Mouse (Mus musculus) intestine, embryonic 14.5 days (tissue): ENCODE measurements around the gene Zfp560. TPM values are rescaled to one million over a fixed set of nuclear protein-coding genes. Genes with fewer than 3 reads are reported as not detected.
"Not testable (repeated sequence)": the region's sequence is repeated elsewhere in the genome, so short reads cannot be mapped to it uniquely, and the experiment has no call there.

ENCODE experiments used
- ATAC-seq: fragments of 200-750 bp; cut with Nextera tagmentation; replicated peaks from 2 replicates; pipeline ENCODE4 v1.8.0; 2017; ENCODE audit warnings: low read depth, moderate number of reproducible peaks, moderate TSS enrichment, moderate library complexity; ENCODE audit not compliant: low FRiP score, low TSS enrichment
- DNase-seq: peaks from one replicate; pipeline ENCODE4 v3.0.0-alpha.2; 2018; ENCODE audit warnings: low spot score
- H3K27ac ChIP-seq: fragments of 300-500 bp; sonication (generic); 2 replicates; pipeline ENCODE4 v1.5.1; 2014; ENCODE audit warnings: low read depth, mild to moderate bottlenecking, control low read depth
- H3K27me3 ChIP-seq: fragments of 300-500 bp; sonication (generic); replicated peaks from 2 replicates; pipeline ENCODE4 v1.6.1; 2014; ENCODE audit warnings: low read length, control low read depth; ENCODE audit not compliant: control insufficient read depth, insufficient read depth
- H3K36me3 ChIP-seq: fragments of 300-500 bp; sonication (generic); 2 replicates; pipeline ENCODE4 v1.6.1; 2014; ENCODE audit warnings: low read length, control low read depth; ENCODE audit not compliant: control insufficient read depth, insufficient read depth
- H3K4me1 ChIP-seq: fragments of 300-500 bp; sonication (generic); replicated peaks from 2 replicates; pipeline ENCODE4 v1.6.1; 2014; ENCODE audit warnings: low read length, control low read depth, mixed read lengths; ENCODE audit not compliant: control insufficient read depth, insufficient read depth
- H3K4me2 ChIP-seq: fragments of 300-500 bp; sonication (generic); 2 replicates; pipeline ENCODE4 v1.6.1; 2014; ENCODE audit warnings: low read length
- H3K4me3 ChIP-seq: fragments of 300-500 bp; sonication (generic); 2 replicates; pipeline ENCODE4 v1.5.1; 2014; ENCODE audit warnings: low read depth, low read length, control low read depth, mixed read lengths
- H3K9ac ChIP-seq: fragments of 300-500 bp; sonication (generic); 2 replicates; pipeline ENCODE4 v1.6.1; 2014; ENCODE audit warnings: mild to moderate bottlenecking, low read length
- H3K9me3 ChIP-seq: fragments of 300-500 bp; sonication (generic); 2 replicates; pipeline ENCODE4 v1.6.1; 2016; ENCODE audit warnings: low read length, control low read depth; ENCODE audit not compliant: control insufficient read depth
- WGBS: fragments of 180-500 bp; shearing (Covaris S2); extraction: QIAGEN DNeasy Blood & Tissue Kit; methylation state at CpG from one replicate; pipeline ENCODE4 v1.1.7; 2014; 5-methylcytosine and 5-hydroxymethylcytosine counted together
- polyA plus RNA-seq: library from polyadenylated mRNA; unstranded; fragments of >200 nt; fragmentation: Nextera tagmentation; extraction: Ambion mirVana; gene quantifications from 2 replicates; pipeline ENCODE4 v1.2.1, GENCODE M21; 2014

The Zfp560 gene
- polyA plus RNA-seq, 1 experiment from 2014 or later = 37.5 TPM

DNA sequence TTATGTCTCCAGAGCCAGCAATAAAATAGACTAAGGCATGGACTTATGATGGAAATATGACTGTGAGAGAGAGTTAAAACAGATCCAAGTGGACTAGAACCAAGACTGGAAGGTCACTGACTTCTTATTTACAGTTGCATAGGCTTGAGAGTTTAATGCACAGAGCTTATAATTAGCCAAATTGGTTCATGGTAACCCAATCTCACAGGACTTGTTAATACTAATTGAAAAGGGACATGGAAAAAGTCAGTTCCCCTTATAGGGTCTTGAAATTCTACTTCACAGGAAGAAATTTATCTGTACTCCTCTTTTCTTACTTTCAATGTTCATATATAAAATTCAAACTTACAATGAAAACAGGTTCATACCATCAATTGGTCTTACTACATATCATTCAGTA lies 49.0 kb downstream of the Zfp560 start, which contains the start of gene Olfr18:
TSS of gene Olfr18 (minus strand) at position 101 of the 400 bp plus-strand sequence.
- no peak for DNase-seq
- Histone ChIP-seq H3K9me3 (no peaks in the 10 kb centered on the region), H3K4me2 (no peak within 1 kb of the TSS), H3K4me3 (no peak within 1 kb of the TSS), H3K9ac (no peak within 1 kb of the TSS), H3K27me3 (no peaks in the 10 kb centered on the region), H3K36me3 (no peaks in the 10 kb centered on the region), H3K27ac (no peak within 1 kb of the TSS), H3K4me1 (no peaks in the 10 kb centered on the region)
- no peak for ATAC-seq

DNA sequence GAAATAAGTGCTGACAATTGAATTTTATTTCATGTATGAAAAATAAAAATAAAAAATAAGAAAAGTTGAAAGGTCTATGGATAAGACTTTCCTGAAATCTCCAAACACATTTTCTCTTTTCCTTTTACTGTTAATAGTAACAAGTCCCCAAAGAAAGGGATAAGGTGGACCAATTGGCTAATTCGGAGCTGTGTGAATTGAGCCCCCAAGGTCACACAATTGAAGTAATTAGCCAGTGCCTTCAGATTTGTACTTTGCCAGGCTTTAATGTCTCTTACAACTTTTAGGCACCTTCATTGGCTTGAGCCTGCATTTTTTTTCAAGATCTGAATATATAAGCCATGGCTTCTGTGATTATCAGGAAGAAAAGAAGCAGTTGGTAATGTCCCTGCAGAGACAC lies 86.7 kb downstream of the Zfp560 start, which contains the start of gene Olfr873:
TSS of gene Olfr873 (plus strand) at position 301 of the 400 bp plus-strand sequence.
- H3K36me3 ChIP-seq = no peaks in the 10 kb centered on the region
- DNase-seq = no peak
- no peak within 1 kb of the TSS for H3K27ac ChIP-seq
- no peak within 1 kb of the TSS for H3K4me2 ChIP-seq
- H3K27me3 ChIP-seq = no peaks in the 10 kb centered on the region
- no peak within 1 kb of the TSS for H3K9ac ChIP-seq
- no peak for ATAC-seq
- no peaks in the 10 kb centered on the region for H3K9me3 ChIP-seq
- H3K4me3 ChIP-seq = no peak within 1 kb of the TSS
- 73% methylated on average over 1 of the region's 1 CpGs for WGBS
- H3K4me1 ChIP-seq = no peaks in the 10 kb centered on the region

DNA sequence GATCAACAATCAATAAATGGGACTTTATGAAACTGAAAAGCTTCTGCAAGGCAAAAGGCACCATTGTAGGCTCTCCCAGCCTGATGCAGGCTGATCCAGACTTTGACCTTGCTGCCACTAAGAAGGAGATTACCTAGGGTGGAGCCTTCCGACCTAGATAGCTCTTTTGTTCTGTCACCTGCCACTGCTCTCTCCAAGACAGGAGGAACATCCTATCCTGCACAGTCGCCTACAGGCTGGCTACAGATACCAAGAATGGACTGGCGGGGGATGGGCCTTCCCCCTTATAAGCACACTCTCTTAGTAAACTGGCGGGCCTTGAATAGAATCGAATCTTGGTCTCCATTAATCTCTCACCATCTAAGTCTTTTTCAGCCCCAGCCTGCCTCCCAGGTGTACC lies 89.4 kb downstream of the Zfp560 start:
- DNase-seq, H3K4me1 ChIP-seq, H3K9me3 ChIP-seq, H3K36me3 ChIP-seq, H3K27ac ChIP-seq, ATAC-seq, H3K4me2 ChIP-seq, H3K9ac ChIP-seq, H3K4me3 ChIP-seq, H3K27me3 ChIP-seq: not testable (repeated sequence)
- 77% methylated on average over 5 of the region's 5 CpGs for WGBS

Other genes starting within 250 kb of the Zfp560 start
- gene Olfr870, start 211.1 kb downstream of the Zfp560 start, polyA plus RNA-seq = not detected in 2 replicates
- not detected in 2 replicates for gene Olfr871, start 173.0 kb downstream of the Zfp560 start, polyA plus RNA-seq
- not detected in 2 replicates for gene Olfr872, start 148.1 kb downstream of the Zfp560 start, polyA plus RNA-seq
- not detected in 2 replicates for gene Olfr39, start 102.8 kb downstream of the Zfp560 start, polyA plus RNA-seq
- gene Olfr873, start 86.6 kb downstream of the Zfp560 start, polyA plus RNA-seq = not detected in 2 replicates
- gene Olfr18, start 49.1 kb downstream of the Zfp560 start, polyA plus RNA-seq = 0.08 and 0.11 TPM in 2 replicates
- 24.5 and 24.7 TPM in 2 replicates for gene Zfp26, start 75.0 kb upstream of the Zfp560 start, polyA plus RNA-seq
- gene Zfp426, start 107.6 kb upstream of the Zfp560 start, polyA plus RNA-seq = 18.3 and 24.6 TPM in 2 replicates
- 66.7 and 73.6 TPM in 2 replicates for gene Zfp266, start 136.2 kb upstream of the Zfp560 start, polyA plus RNA-seq
- 16.5 and 21.6 TPM in 2 replicates for gene Zfp846, start 196.1 kb upstream of the Zfp560 start, polyA plus RNA-seq